Mouse (Mus musculus): ENCODE measurements around the gene Churc1.

DNA sequence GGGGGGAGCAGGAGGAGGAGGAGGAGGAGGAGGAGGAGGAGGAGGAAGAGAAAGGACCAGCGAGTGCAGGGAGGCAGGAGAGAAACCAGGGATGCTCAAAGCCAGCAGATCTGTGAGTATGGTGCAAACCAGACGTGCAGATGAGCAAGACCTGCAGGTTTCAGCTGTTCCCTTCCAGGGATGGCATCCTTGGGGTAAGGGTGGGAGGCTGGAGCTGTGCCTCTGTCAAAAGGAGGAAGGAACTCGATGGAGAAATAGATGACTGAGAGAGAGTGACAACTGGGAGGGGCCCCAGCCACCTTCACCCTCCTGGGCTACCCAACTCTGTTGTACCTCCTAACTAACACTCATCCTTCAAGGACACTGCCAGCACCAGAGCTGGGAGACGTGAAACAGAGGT lies 51.4 kb downstream of the Churc1 start:
- no peak for TF ChIP-seq CTCF (IDR thresholded peaks at IDR 0.05; ENCODE audit: extremely low read depth, insufficient read depth, insufficient read length, insufficient replicate concordance)
- no peak for TF ChIP-seq POLR2A (IDR thresholded peaks at IDR 0.05; ENCODE audit: low read depth, low read length)
